Mouse (Mus musculus) heart, embryonic 13.5 days (tissue): ENCODE data around the gene Hsd17b6. TPM values are rescaled to one million over a fixed set of nuclear protein-coding genes. Genes with fewer than 3 reads are reported as not detected.

ENCODE experiments used
- ATAC-seq: fragments of 200-750 bp; cut with Nextera tagmentation; 2 replicates; pipeline ENCODE4 v1.8.0; 2017; ENCODE audit warnings: moderate TSS enrichment; ENCODE audit not compliant: insufficient number of reproducible peaks, low FRiP score, low TSS enrichment; ENCODE audit errors: extremely low read depth
- H3K27ac ChIP-seq: fragments of 300-500 bp; sonication (generic); replicated peaks from 2 replicates; pipeline ENCODE4 v1.5.1; 2015; ENCODE audit warnings: moderate library complexity, mild to moderate bottlenecking, inconsistent platforms
- H3K27me3 ChIP-seq: fragments of 300-500 bp; sonication (generic); replicated peaks from 2 replicates; pipeline ENCODE4 v1.6.1; 2015; ENCODE audit warnings: mild to moderate bottlenecking, inconsistent platforms
- H3K36me3 ChIP-seq: fragments of 300-500 bp; sonication (generic); 2 replicates; pipeline ENCODE4 v1.6.1; 2015; ENCODE audit warnings: mild to moderate bottlenecking, inconsistent platforms
- H3K4me1 ChIP-seq: fragments of 300-500 bp; sonication (generic); 2 replicates; pipeline ENCODE4 v1.6.1; 2015; ENCODE audit warnings: inconsistent platforms
- H3K4me2 ChIP-seq: fragments of 300-500 bp; sonication (generic); 2 replicates; pipeline ENCODE4 v1.6.1; 2015; ENCODE audit warnings: inconsistent platforms, mild to moderate bottlenecking, moderate library complexity
- H3K4me3 ChIP-seq: fragments of 300-500 bp; sonication (generic); 2 replicates; pipeline ENCODE4 v1.5.1; 2015; ENCODE audit warnings: moderate library complexity, mild to moderate bottlenecking, inconsistent platforms
- H3K9ac ChIP-seq: fragments of 300-500 bp; sonication (generic); 2 replicates; pipeline ENCODE4 v1.6.1; 2015; ENCODE audit warnings: inconsistent platforms, mild to moderate bottlenecking, moderate library complexity
- H3K9me3 ChIP-seq: fragments of 300-500 bp; sonication (generic); 2 replicates; pipeline ENCODE4 v1.6.1; 2016; ENCODE audit warnings: inconsistent platforms
- WGBS: fragments of 180-500 bp; shearing (Covaris S2); methylation state at CpG from one replicate; pipeline ENCODE4 v1.1.7; 2015; ENCODE audit warnings: mixed read lengths; 5-methylcytosine and 5-hydroxymethylcytosine counted together
- polyA plus RNA-seq: library from polyadenylated mRNA; unstranded; fragments of >200 nt; fragmentation: Nextera tagmentation; extraction: Ambion mirVana; gene quantifications from 2 replicates; pipeline ENCODE4 v1.2.1, GENCODE M21; 2015

Gene Hsd17b6
- polyA plus RNA-seq, 1 experiment from 2014 or later, result not detected

GRCm38 (mm10) chr10:128039167-128039566, 31.8 kb upstream of the Hsd17b6 start:
- WGBS, result 37% methylated on average over 5 of the region's 5 CpGs
- Histone ChIP-seq H3K36me3 (peaks cover 64% of the 10 kb centered on the region), H3K4me3 (0 out of 2 replicates have a peak overlapping the region, but pooled peaks have one; percentile 68), H3K4me2 (peak overlapping the region; percentile 75), H3K4me1 (peaks cover 80% of the 10 kb centered on the region), H3K9ac (peak overlapping the region; percentile 60), H3K27ac (peak overlapping the region; percentile 18; the same call in 1 of the 2 replicates), H3K9me3 (no peaks in the 10 kb centered on the region), H3K27me3 (no peaks in the 10 kb centered on the region)
- no peak for ATAC-seq

DNA sequence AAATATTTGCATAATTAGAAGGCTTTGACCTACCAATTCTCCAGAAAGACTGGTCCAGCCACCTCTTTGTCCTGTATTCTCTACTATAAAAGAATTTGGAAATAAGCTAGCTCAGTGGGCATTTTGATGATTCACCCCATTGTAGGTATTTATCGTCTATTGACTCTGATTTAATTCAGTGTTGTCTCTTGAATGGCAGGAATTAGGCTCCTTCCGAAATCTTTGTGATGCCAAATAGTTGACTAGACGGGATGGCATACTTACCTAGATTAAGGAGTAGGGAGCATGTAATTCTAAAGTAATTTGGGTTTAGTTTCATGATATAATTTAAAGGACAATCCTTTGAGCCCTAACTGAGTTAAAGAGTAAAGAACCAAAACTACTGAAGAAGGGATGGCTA, 30.5 kb upstream of the Hsd17b6 start:
- WGBS, result 81% methylated on average over 3 of the region's 3 CpGs
- Histone ChIP-seq H3K36me3 (peaks cover 52% of the 10 kb centered on the region), H3K27me3 (no peaks in the 10 kb centered on the region), H3K9ac (peak overlapping the region; percentile 60), H3K9me3 (no peaks in the 10 kb centered on the region), H3K4me3 (peak overlapping the region; percentile 68; the same call in 1 of the 2 replicates), H3K27ac (no peak overlapping the region), H3K4me1 (peaks cover 68% of the 10 kb centered on the region), H3K4me2 (peak overlapping the region; percentile 75)
- no peak for ATAC-seq

GRCm38 (mm10) chr10:128036746-128037425, 29.5 kb upstream of the Hsd17b6 start:
- H3K9ac ChIP-seq, result peak overlapping the region; percentile 100
- whole genome bisulfite sequencing, result under 1% methylated on average over 10 of the region's 10 CpGs
- H3K27me3 ChIP-seq, result no peaks in the 10 kb centered on the region
- H3K4me2 ChIP-seq, result peak overlapping the region; percentile 75
- ATAC-seq, result 0 out of 2 replicates have a peak, but pooled peaks have one; percentile 8
- H3K27ac ChIP-seq, result peak overlapping the region; percentile 98
- peaks cover 42% of the 10 kb centered on the region for H3K36me3 ChIP-seq
- no peaks in the 10 kb centered on the region for H3K9me3 ChIP-seq
- H3K4me1 ChIP-seq, result peaks cover 58% of the 10 kb centered on the region
- H3K4me3 ChIP-seq, result peak overlapping the region; percentile 68

DNA sequence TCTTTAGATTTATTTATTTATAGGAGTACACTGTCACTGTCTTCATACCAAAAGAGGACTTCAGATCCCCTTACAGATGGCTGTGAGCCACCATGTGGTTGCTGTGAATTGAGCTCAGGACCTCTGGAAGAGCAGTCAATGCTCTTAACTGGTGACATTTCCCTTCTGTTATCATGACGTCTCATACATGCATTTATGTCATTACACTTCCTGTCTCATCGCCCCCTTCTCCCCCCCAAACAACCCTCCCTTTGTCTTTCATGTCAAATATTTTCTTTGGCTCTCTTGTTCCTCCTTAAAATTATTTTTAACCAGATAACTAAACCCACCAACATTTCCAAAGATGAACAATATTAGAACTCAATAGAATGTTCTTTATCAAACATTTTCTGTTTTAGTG, 23.4 kb upstream of the Hsd17b6 start:
- WGBS, result 59% methylated on average over 2 of the region's 2 CpGs
- Histone ChIP-seq H3K9me3 (no peaks in the 10 kb centered on the region), H3K27ac (no peak overlapping the region), H3K4me1 (peaks cover 5% of the 10 kb centered on the region), H3K4me3 (no peak overlapping the region), H3K4me2 (no peak overlapping the region), H3K27me3 (no peaks in the 10 kb centered on the region), H3K9ac (no peak overlapping the region), H3K36me3 (peaks cover 59% of the 10 kb centered on the region)
- no peak for ATAC-seq

GRCm38 (mm10) chr10:128029931-128030330, 22.5 kb upstream of the Hsd17b6 start:
- Histone ChIP-seq H3K27me3 (no peaks in the 10 kb centered on the region), H3K36me3 (peaks cover 68% of the 10 kb centered on the region), H3K4me1 (peaks cover 5% of the 10 kb centered on the region), H3K9me3 (no peaks in the 10 kb centered on the region), H3K4me3 (no peak overlapping the region), H3K27ac (no peak overlapping the region), H3K4me2 (no peak overlapping the region), H3K9ac (no peak overlapping the region)
- 84% methylated on average over 7 of the region's 7 CpGs for WGBS
- ATAC-seq, result no peak

DNA sequence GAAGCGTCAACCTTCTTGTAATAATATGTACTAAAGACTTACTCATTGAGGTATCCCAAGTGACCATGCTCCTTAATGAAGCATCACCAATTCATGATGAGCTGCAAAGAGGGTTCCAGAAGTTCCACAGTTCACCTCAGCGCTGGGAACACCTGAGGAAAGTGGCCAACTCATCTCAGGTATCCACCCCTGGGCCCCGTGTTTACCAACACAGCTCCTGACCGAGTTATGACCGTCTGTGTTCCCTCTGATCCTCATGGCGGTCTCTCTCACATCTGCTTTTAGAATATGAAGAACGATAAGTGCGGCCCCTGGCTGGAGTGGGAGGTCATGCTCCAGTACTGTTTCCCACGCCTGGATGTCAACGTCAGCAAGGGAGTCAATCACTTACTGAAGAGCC, 16.1 kb upstream of the Hsd17b6 start:
- 95% methylated on average over 10 of the region's 10 CpGs for WGBS
- no peaks in the 10 kb centered on the region for H3K9me3 ChIP-seq

DNA sequence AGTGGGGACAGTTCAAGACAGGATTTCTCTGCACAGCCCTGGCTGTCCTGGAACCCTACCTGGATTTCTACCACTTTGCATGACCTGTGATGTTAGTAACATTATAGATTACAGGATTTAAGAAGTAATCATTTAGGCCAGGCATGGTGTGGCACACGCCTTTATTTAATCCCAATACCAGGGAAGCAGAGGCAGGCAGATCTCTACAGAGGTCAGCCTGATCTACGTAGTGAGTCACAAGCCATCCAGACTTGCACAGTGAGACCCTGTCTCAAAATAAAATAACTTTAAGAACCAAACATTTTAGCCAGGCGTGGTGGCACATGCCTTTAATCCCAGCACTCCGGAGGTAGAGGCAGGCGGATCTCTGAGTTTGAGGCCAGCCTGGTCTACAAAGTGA, 14.8 kb upstream of the Hsd17b6 start:
- no peaks in the 10 kb centered on the region for H3K27me3 ChIP-seq
- H3K27ac ChIP-seq, result no peak overlapping the region
- no peak overlapping the region for H3K9ac ChIP-seq
- ATAC-seq, result no peak
- no peak overlapping the region for H3K4me3 ChIP-seq
- H3K9me3 ChIP-seq, result no peaks in the 10 kb centered on the region
- H3K4me2 ChIP-seq, result no peak overlapping the region
- H3K36me3 ChIP-seq, result peaks cover 91% of the 10 kb centered on the region
- 96% methylated on average over 5 of the region's 5 CpGs for WGBS
- H3K4me1 ChIP-seq, result peaks cover 6% of the 10 kb centered on the region; the same call in 1 of the 2 replicates

More for the DNA sequence above, 16.1 kb upstream of the Hsd17b6 start:
- ATAC-seq, result no peak
- H3K4me2 ChIP-seq, result no peak overlapping the region
- H3K27ac ChIP-seq, result no peak overlapping the region
- peaks cover 6% of the 10 kb centered on the region; the same call in 1 of the 2 replicates for H3K4me1 ChIP-seq
- no peaks in the 10 kb centered on the region for H3K27me3 ChIP-seq
- no peak overlapping the region for H3K9ac ChIP-seq
- H3K36me3 ChIP-seq, result peaks cover 96% of the 10 kb centered on the region
- H3K4me3 ChIP-seq, result no peak overlapping the region

DNA sequence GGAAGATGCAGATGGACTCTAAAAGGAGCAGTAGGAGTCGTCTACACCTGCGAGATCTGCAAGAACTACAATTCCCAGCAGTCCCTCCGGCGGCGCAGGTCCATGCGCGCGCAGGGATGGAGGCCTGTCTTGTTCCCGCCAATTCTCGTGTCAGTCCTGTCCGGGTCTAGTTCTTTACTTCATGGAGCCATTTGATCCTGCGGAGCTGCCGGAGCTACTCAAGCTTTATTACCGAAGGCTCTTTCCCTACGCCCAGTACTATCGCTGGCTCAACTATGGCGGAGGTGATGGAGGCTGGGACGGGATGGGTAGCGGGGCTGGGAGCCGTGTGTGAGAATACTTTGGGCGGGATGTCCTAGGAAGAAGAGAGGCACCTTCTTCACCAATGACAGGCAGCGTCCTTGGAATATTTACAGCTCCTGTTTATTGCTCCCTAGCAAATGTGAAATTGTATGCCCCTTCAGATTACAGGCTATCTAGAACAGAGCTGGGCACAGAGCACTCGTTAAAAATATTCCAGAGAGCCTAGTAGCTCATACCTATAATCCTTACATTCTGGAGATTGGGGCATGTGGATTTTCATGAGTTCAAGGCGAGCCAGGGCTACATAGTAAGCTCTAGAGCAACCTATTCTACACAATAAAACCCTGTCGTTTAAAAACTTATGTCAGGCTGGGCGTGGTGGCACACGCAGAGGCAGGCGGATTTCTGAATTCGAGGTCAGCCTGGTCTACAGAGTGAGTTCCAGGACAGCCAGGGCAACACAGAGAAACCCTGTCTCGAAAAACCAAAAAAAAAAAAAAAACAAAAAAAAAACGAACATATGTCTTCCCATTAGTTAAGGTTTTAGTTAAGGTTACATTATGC, 7.9 kb upstream of the Hsd17b6 start, which contains the start of gene Prim1:
TSS of gene Prim1 (plus strand) at position 101 of the 867 bp plus-strand sequence.
- peaks cover 13% of the 10 kb centered on the region for H3K4me1 ChIP-seq
- ATAC-seq, result 0 out of 2 replicates have a peak, but pooled peaks have one; percentile 68
- peak within 1 kb of the TSS; percentile 82 for H3K4me3 ChIP-seq
- H3K27me3 ChIP-seq, result no peaks in the 10 kb centered on the region
- H3K27ac ChIP-seq, result peak within 1 kb of the TSS; percentile 62; the same call in 1 of the 2 replicates
- peak within 1 kb of the TSS; percentile 85 for H3K9ac ChIP-seq
- no peaks in the 10 kb centered on the region for H3K9me3 ChIP-seq
- H3K4me2 ChIP-seq, result peak within 1 kb of the TSS; percentile 78
- WGBS, result 8% methylated on average over 31 of the region's 31 CpGs
- H3K36me3 ChIP-seq, result peaks cover 25% of the 10 kb centered on the region

DNA sequence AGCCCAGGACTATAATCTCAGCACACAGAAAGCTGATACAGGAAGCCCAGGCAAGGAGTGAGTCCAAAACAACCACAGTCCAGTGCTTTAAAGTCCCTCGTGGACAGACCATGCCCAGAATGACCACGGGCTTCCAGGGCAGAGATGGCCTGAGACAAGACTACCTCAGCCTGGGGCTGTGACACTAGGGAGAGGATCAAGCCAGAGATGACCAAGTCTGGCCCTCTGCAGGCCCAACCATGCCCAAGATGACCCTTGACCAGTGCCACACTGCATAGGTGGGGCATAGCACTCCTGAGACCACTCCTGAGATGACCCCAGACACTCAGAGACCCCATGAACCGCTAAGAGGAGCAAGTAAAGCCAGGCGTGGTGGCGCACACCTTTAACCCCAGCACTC, 2.3 kb upstream of the Hsd17b6 start:
- 64% methylated on average over 5 of the region's 5 CpGs for WGBS
- no peaks in the 10 kb centered on the region for H3K27me3 ChIP-seq
- ATAC-seq, result no peak
- H3K4me3 ChIP-seq, result no peak overlapping the region
- no peak overlapping the region for H3K27ac ChIP-seq
- H3K9me3 ChIP-seq, result no peaks in the 10 kb centered on the region
- no peak overlapping the region for H3K4me2 ChIP-seq
- H3K36me3 ChIP-seq, result no peaks in the 10 kb centered on the region
- no peak overlapping the region for H3K9ac ChIP-seq
- H3K4me1 ChIP-seq, result 0 out of 2 replicates have a peak, but pooled peaks cover 1% of the 10 kb centered on the region

DNA sequence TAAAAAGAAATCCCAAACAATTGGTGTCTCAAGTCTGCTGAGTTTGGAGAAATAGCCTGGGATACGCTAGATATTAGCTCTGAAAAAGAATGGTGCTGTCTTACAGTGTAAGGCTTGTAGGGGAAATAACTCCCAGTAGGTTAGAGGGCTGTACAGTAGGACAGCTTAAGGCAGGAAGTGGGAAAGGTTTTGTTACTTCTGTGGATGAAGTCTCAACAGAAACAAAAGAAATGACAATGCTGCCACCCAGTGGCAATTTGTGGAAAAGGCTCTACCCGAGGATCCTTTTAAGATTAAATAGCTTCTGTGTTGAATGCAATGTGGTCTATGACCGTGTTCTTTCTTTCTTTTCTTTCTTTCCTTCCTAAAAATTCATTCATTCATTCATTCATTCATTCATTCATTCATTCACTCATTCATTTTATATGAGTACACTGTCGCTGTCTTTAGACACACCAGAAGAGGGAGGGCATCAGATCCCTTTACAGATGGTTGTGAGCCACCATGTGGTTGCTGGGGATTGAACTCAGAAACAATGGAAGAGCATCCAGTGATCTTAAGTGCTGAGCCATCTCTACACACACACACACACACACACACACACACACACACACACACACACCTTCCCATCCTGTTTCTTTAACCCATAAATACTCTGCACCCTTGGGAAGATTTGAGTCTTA, 937 bp upstream of the Hsd17b6 start:
- H3K4me3 ChIP-seq, result no peak overlapping the region
- no peaks in the 10 kb centered on the region for H3K36me3 ChIP-seq
- H3K27me3 ChIP-seq, result no peaks in the 10 kb centered on the region
- no peak overlapping the region for H3K9ac ChIP-seq
- no peaks in the 10 kb centered on the region for H3K4me1 ChIP-seq
- no peaks in the 10 kb centered on the region for H3K9me3 ChIP-seq
- ATAC-seq, result no peak; the same call in 1 of the 2 replicates
- no peak overlapping the region for H3K4me2 ChIP-seq
- H3K27ac ChIP-seq, result no peak overlapping the region
- 8% methylated on average over 4 of the region's 4 CpGs for WGBS

- Histone ChIP-seq H3K27me3 (no peaks in the 10 kb centered on the region), H3K9me3 (no peaks in the 10 kb centered on the region), H3K36me3 (no peaks in the 10 kb centered on the region), H3K4me3 (no peak overlapping the region), H3K9ac (no peak overlapping the region), H3K4me2 (no peak overlapping the region), H3K4me1 (no peaks in the 10 kb centered on the region), H3K27ac (no peak overlapping the region)
- WGBS, result 77% methylated on average over 8 of the region's 8 CpGs
- ATAC-seq, result no peak
Observed at GRCm38 (mm10) chr10:128005479-128005878, 1.9 kb downstream of the Hsd17b6 start.
